Mouse (Mus musculus) C2C12 (cell line): ENCODE results near the gene AI481877.

Experiments used
- CTCF ChIP-seq: IDR thresholded peaks from one replicate; pipeline ENCODE4 v1.5.1; 2011; ENCODE audit not compliant: control insufficient read depth, insufficient read depth, insufficient read length
- FOSL1 ChIP-seq: IDR thresholded peaks from one replicate; pipeline ENCODE4 v1.8.0; 2011; ENCODE audit warnings: mild to moderate bottlenecking, low read length; ENCODE audit not compliant: poor library complexity, insufficient read depth, severe bottlenecking
- MYOD1 ChIP-seq: IDR thresholded peaks from one replicate; pipeline ENCODE4 v1.6.1; 2011; ENCODE audit warnings: low read depth; ENCODE audit not compliant: control insufficient read depth, insufficient read length

- TF ChIP-seq FOSL1 (no peak), CTCF (no peak), MYOD1 (no peak)
Observed at GRCm38 (mm10) chr4:59040397-59041287, 98.1 kb downstream of the AI481877 start.
